Mouse (Mus musculus): ENCODE measurements around the gene Kcmf1.
"Not testable (repeated sequence)": the region's sequence is repeated elsewhere in the genome, so short reads cannot be mapped to it uniquely, and the experiment has no call there.

Kcmf1 gene

DNA sequence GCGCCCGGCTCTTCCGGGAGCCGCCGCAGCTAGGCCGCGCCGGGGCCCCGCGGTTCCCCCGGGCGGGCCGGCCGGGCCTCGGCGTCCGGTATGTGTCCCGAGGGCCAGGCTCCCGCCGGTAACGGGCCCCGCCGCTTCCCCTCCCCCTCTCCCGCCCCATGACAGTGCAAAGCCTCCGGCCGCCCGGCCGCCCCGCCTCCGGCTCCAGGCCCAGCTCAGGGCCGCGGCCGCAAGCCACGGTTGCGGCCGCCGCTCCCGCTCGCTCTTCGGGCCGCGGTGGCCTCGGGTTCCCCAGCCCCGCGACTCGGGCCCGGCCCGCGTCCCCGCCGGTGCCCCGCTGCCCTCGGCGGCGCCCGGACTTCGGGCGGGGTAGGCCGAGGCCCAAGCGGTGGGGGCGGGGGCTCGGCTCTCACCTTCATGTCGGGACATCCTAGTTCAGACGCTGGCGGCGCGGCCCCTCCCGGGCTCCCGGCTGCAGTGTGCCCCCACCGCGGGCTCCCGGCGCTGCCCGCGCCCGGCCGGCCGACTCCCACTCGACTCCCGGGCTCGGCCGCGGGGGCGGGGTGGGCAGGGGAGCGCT lies 488 bp downstream of the Kcmf1 start:
- DNase-seq (ENCODE audit: low spot score), result no peak

- peak; percentile 23 for DNase-seq (ENCODE audit: low spot score)
Measured at GRCm38 (mm10) chr6:72898244-72899200, 1.3 kb downstream of the Kcmf1 start.

DNA sequence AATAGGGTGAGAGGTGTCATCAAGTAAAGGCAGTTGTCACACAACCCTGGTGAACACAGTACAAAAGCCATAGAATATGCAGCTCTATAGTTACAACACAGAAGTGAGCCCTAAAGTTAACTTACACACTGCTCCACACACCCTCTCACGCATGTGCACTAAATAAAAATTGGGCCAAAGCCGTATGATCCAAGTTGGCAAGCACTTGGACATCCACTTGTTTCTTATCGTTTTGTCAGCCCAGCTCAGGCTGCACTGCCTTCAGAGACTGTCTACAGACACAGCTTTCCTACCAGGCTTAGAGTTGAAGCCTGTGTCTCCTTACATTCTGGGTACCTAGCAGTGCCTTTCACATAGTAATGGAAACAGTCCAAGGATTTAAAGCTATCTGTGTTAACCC lies 4.8 kb downstream of the Kcmf1 start:
- DNase-seq (ENCODE audit: low spot score), result no peak

DNA sequence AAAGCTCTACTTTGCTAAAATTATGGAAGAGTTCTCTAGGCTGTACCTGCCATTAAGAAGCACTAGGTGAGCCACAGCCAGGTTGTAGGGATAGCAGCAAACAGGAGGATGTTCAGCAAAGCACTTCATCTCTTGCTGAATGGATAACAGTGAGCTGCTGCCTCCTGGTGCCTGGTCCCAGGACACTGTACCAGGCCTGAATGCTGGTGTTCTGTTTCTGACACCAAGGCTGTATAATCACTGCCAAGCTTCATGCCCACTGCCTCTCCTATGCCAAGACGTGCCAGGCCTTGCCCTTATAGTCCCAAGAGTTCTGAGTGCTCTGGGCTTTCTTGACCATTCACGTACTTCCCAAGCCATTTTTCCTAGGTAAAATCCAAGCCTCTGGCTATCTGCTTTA lies 8.5 kb downstream of the Kcmf1 start:
- no peak for DNase-seq (ENCODE audit: low spot score)

GRCm38 (mm10) chr6:72888655-72889054 lies 11.1 kb downstream of the Kcmf1 start:
- DNase-seq (ENCODE audit: low spot score), result no peak

DNA sequence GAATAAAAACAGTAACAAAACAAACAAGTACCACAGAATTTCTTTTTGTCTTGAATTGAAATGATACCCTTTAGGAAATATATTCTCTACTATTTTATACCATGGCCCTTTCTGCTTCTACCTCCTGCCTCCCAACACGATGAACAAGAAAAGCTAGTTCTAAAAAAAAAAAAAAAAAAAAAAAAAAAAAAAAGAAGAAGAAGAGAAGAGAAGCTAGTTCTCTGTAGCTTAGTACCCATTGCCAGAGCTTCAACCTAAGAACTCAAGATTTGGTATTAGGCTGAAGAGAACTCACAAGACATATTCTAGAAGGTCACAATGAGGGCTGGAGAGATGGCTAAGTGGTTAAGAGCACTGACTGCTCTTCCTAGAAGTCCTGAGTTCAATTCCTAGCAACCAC lies 14.5 kb downstream of the Kcmf1 start:
- no peak for DNase-seq (ENCODE audit: low spot score)

DNA sequence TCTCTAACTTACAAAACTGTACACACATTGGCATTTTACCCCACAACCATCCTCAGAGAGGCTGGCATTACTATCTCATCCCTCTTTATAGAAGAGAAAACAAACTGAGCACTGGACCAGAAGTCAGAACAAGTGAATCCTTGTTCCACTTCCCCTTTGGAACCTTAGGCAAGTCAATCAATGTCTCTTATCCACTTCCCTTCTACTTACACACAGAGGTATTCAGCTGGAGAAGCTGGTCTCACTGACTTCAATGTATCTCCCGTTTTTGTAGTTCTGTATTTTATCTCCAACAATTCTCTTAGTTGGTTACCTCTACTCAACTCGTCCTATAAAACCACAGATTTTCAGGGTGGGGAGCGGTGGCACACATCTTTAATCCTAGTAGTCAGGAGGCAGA lies 15.0 kb downstream of the Kcmf1 start:
- no peak for DNase-seq (ENCODE audit: low spot score)

- no peak for DNase-seq (ENCODE audit: low spot score)
Measured at GRCm38 (mm10) chr6:72882661-72883458, 16.9 kb downstream of the Kcmf1 start.

GRCm38 (mm10) chr6:72882222-72882621 lies 17.6 kb downstream of the Kcmf1 start:
- DNase-seq (ENCODE audit: low spot score), result no peak

GRCm38 (mm10) chr6:72881619-72881979 lies 18.2 kb downstream of the Kcmf1 start:
- DNase-seq (ENCODE audit: low spot score), result no peak

DNA sequence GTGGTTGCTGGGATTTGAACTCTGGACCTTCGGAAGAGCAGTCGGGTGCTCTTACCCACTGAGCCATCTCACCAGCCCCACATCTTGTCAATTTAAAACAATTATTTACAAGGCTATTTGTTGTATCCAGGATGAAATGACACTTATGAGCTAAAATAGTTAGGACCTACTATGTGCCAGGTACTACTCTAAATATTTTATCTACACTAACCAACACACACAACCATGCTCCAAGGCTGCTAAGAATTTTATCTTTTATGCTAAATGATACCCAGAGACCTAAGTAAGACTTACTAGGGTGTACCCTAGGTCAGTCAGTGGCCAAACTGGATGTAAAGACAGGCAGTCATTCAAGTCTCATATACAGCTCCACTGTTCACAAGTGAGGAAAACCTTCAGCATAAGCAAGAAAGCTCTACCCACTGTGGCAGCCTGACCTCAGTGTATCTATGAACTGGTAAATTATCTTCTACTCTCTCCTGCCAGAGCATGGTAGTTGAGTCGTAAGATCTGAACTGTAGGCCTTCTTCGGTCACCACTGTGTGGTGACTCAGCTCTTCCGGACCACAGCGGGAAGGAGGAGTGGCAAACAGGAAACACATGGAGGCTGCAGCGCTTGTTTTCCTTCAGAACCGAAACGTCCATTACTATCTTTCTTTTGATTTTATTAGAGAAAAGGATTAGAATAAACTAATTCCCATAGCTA lies 18.7 kb downstream of the Kcmf1 start:
- DNase-seq (ENCODE audit: low spot score), result no peak

DNA sequence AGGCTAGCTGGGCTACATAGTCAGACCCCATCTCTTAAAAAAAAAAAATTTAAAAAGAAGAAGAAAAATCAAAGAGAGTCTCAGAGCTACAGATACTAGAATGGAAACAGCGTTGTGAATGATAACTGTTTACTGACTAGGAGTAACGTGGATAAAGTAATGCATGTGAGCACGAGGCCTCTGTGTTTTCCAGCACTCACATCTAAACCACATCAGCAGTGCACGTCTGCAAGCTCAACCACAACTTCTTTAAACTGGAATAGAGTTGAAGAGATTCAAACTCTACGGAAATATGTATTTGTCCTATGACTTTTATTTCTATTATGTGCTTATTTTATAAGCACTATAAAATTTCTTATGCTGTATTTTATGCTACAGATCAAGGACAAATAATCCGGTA lies 23.1 kb downstream of the Kcmf1 start:
- DNase-seq (ENCODE audit: low spot score), result no peak

DNA sequence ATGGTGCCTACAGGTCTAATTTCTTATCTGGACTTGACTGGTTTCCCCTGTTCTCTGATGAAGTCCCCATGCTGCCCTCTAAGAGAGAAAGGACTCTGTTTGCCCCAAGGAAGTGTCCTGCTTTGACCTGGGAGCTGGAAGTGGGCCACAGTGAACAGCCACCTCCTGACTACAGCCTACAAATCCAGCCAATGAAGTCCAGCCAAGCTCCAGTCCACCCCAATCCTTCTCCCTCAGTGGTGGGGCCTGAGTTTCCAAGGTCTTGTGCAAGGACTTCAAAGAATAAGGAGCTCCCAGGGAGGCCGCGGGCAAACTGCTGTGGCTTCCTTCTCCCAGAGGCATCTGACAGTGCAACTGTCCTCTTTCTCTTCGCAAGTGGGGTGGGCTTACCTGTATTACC lies 26.4 kb downstream of the Kcmf1 start:
- peak; percentile 75 for DNase-seq (ENCODE audit: low spot score)

GRCm38 (mm10) chr6:72872276-72872675 lies 27.5 kb downstream of the Kcmf1 start:
- DNase-seq (ENCODE audit: low spot score), result no peak

DNA sequence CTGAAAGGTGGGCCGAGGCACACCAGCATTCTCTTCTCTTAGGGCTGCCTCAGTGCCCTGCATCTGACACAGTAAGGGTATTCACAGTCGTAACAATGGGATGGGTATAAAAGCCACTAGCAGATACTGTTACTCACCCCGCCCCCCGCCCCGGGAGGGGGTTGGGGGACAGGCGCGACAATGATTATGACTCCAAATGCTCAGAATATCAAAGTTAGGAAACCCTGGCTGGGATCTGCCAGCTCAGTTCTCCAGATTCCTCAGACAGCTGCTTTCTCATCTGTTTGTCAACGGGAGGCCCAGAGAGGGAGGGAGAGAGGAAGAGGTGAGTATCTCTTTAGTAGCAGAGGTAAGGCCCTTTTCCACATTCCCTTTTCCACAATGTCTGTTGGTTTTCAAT lies 30.2 kb downstream of the Kcmf1 start:
- DNase-seq (ENCODE audit: low spot score), result no peak

- peak; percentile 66 for DNase-seq (ENCODE audit: low spot score)
Measured at GRCm38 (mm10) chr6:72868688-72869087, 31.1 kb downstream of the Kcmf1 start.

- peak; percentile 36 for DNase-seq (ENCODE audit: low spot score)
Measured at GRCm38 (mm10) chr6:72867746-72868145, 32.0 kb downstream of the Kcmf1 start.

DNA sequence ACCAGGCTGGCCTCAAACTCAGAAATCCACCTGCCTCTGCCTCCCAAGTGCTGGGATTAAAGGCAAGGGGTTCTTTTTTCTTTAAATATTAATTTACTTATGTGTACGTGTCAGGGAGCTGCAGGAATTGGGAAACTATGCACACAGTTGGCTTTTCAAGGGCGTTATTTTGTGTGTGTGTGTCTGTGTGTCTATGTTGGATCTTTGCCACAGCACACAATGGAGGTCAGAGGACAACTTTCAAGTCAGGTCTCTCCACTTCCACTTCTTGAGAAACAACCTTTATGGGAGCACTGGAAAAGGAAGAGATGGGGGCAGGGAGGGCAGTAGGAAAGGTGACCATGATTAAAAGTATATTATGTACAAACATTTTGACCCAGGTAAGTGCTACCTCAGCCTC lies 33.5 kb downstream of the Kcmf1 start:
- no peak for DNase-seq (ENCODE audit: low spot score)

- DNase-seq (ENCODE audit: low spot score), result not testable (repeated sequence)
Measured at GRCm38 (mm10) chr6:72862686-72863085, 37.1 kb downstream of the Kcmf1 start.

- no peak for DNase-seq (ENCODE audit: low spot score)
Measured at GRCm38 (mm10) chr6:72854256-72854655, 45.5 kb downstream of the Kcmf1 start.

DNA sequence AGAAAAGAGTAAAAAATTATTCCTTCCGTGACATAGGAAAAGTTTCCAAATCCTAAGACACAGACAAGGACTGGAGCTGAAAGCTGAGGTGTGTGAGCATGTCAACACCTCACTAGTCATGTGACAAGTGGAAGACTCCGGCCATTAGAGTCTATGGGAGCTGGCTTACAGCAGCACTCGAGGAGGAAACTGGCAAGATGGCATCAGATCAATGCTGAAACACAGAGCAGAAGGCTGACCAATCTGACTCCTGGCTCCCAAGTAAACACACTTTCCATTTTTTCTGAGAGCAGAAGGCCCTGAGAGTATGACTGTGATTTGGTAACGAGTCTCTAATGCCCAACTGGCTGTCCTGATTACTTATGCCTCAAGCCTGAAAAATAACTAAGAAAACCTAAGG lies 47.6 kb downstream of the Kcmf1 start:
- DNase-seq (ENCODE audit: low spot score), result no peak

DNA sequence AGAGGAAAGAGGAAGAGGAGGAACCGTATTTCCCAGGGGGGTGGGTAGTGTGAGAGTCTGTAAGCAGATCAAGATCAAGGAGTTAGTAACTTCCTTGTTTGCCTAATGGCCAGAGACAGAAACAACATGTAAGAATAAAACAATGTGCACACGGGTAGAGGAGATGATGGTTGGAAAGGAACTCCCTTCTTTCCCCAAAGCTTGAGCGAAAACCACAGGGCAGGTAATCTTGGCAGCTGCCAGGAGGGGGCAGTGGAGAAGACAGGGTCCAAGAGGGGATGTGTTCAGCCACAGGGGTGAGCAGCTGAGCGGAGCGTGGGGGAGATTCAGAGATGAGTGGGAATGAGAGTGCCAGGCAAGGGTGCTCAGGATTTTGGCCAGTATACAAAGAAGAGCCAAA lies 48.1 kb downstream of the Kcmf1 start:
- no peak for DNase-seq (ENCODE audit: low spot score)

Data from ovary, adult 18-20 months (tissue).